Mouse (Mus musculus): ENCODE measurements at regions not wholly inside any gene's neighbourhood (a gene's known extent, or its start where the extent isn't known, plus 50 kb on each side); places are given as distances from the start of the nearest gene placed in this dataset.

DNA sequence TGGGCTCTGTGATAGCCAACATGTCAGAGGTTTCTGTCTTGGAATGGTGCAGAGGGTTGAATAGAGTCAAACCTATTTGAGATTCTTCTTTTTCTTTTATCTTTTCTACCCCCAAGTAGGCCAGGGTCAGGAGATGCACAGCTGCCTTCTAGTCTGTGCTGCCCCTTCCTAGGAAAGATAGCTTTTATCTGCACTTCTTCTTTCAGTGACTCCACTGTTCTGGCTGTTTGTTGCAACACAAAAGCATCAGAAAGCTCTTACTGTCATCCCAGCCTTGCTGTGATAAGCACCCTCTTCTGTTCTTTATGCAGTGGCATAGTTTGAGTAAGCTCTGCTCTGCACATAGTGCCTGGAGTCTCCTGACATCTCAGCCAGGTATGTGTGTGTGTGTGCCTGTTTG is 156.7 kb upstream of the Rgs1 start:
- H3K4me2 ChIP-seq (ENCODE audit: low read depth): no peak overlapping the region
- ATAC-seq: no peak
- H3K36me3 ChIP-seq (ENCODE audit: insufficient read depth): no peaks in the 10 kb centered on the region
- 0 out of 2 replicates have a peak, but pooled peaks cover 3% of the 10 kb centered on the region for H3K4me1 ChIP-seq (ENCODE audit: insufficient read depth)
- no peak overlapping the region for H3K9ac ChIP-seq
- H3K27ac ChIP-seq (ENCODE audit: low read depth, low read length): no peak overlapping the region
- DNase-seq: no peak
- H3K9me3 ChIP-seq (ENCODE audit: low read length): no peaks in the 10 kb centered on the region
- no peak overlapping the region for H3K4me3 ChIP-seq (ENCODE audit: low read depth, low read length)
- no peak for TF ChIP-seq CTCF (IDR thresholded peaks at IDR 0.05; ENCODE audit: low read depth)
- H3K27me3 ChIP-seq (ENCODE audit: insufficient read depth, low read length): no peaks in the 10 kb centered on the region

DNA sequence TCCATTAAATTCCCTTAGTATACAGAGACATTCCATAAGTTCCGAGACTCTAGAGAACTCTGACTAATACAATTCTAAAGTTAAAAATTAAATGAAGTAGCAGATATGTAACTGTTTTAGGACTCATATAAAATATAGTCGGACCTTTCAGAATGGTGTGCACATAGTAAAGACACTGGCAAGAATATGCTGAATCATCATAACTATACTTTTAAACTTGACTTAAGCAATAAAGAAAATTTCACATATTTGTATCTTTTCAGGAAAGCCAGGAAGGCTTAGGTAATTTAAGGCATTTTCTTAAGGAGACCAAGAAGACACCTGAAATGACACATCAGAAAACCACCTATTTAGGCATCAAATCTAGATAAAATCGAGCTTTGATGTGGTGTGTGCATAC is 156.0 kb upstream of the Rgs1 start:
- ATAC-seq (no peak), DNase-seq (no peak)
- Histone ChIP-seq H3K4me1 (ENCODE audit: insufficient read depth) (0 out of 2 replicates have a peak, but pooled peaks cover 3% of the 10 kb centered on the region), H3K4me2 (ENCODE audit: low read depth) (no peak overlapping the region), H3K27ac (ENCODE audit: low read depth, low read length) (no peak overlapping the region), H3K4me3 (ENCODE audit: low read depth, low read length) (no peak overlapping the region), H3K27me3 (ENCODE audit: insufficient read depth, low read length) (no peaks in the 10 kb centered on the region), H3K9me3 (ENCODE audit: low read length) (no peaks in the 10 kb centered on the region), H3K36me3 (ENCODE audit: insufficient read depth) (no peaks in the 10 kb centered on the region), H3K9ac (no peak overlapping the region)
- no peak for TF ChIP-seq CTCF (IDR thresholded peaks at IDR 0.05; ENCODE audit: low read depth)
- 87% methylated on average over 3 of the region's 3 CpGs for WGBS

DNA sequence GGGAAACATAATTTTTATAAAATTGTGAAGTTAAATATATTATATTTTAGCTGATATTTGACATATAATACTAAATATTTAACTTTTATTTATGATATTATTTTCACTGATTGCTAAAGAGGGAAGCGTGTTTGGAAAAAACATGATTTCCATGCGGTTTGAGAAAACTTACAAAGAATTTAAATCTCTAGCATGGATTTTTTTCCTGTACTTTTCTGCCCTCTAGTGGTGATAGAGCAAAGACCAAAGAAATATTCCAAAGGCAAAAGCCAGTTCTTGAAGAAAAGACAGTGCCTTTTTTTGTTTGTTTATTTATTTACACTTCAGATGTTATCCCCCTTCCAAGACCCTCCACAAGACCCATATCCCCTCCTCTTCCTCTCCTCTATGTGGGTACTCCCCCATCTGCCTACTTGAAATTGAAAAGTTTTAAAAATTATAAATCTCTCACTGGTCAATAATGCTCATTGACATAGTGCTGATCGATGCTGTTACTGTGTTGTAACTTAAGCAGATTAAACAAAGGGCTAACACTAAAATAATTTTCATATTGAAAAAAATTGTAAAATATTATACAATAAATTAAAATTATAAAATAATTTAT is 131.1 kb upstream of the Rgs1 start:
- 39% methylated on average over 3 of the region's 3 CpGs for WGBS
- peak; percentile 69 for TF ChIP-seq CTCF (IDR thresholded peaks at IDR 0.05; ENCODE audit: low read depth)
- peak; percentile 71 for DNase-seq

DNA sequence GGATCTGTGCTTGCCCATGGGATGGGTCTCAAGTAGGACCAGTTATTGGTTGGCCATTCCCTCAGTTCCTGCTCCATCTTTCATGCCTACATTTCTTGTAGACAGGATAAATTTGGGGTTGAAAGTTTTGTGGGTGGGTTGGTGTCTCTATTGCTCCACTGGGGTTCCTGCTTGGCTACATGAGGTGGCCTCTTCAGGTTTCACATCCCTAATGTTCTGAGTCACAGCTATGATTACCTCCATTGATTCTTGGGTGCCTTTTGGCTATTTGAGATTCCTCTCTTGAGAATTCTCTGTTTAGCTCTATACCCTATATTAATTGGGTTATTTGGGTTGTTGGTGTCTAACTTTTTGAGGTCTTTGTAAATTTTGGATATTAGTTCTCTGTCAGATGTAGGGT is 125.1 kb upstream of the Rgs1 start:
- Histone ChIP-seq H3K4me1 (ENCODE audit: insufficient read depth) (no peaks in the 10 kb centered on the region), H3K9ac (no peak overlapping the region), H3K4me3 (ENCODE audit: low read depth, low read length) (no peak overlapping the region), H3K27me3 (ENCODE audit: insufficient read depth, low read length) (no peaks in the 10 kb centered on the region), H3K9me3 (ENCODE audit: low read length) (no peaks in the 10 kb centered on the region), H3K36me3 (ENCODE audit: insufficient read depth) (no peaks in the 10 kb centered on the region), H3K27ac (ENCODE audit: low read depth, low read length) (no peak overlapping the region), H3K4me2 (ENCODE audit: low read depth) (no peak overlapping the region)
- ATAC-seq (no peak), DNase-seq (no peak)
- TF ChIP-seq CTCF (IDR thresholded peaks at IDR 0.05; ENCODE audit: low read depth): no peak

More for the DNA sequence above, 131.1 kb upstream of the Rgs1 start:
- Histone ChIP-seq H3K4me2 (ENCODE audit: low read depth) (no peak overlapping the region), H3K27me3 (ENCODE audit: insufficient read depth, low read length) (no peaks in the 10 kb centered on the region), H3K27ac (ENCODE audit: low read depth, low read length) (no peak overlapping the region), H3K4me1 (ENCODE audit: insufficient read depth) (no peaks in the 10 kb centered on the region), H3K4me3 (ENCODE audit: low read depth, low read length) (no peak overlapping the region), H3K9me3 (ENCODE audit: low read length) (no peaks in the 10 kb centered on the region), H3K36me3 (ENCODE audit: insufficient read depth) (no peaks in the 10 kb centered on the region), H3K9ac (no peak overlapping the region)
- ATAC-seq: no peak; the same call in 1 of the 2 replicates

DNA sequence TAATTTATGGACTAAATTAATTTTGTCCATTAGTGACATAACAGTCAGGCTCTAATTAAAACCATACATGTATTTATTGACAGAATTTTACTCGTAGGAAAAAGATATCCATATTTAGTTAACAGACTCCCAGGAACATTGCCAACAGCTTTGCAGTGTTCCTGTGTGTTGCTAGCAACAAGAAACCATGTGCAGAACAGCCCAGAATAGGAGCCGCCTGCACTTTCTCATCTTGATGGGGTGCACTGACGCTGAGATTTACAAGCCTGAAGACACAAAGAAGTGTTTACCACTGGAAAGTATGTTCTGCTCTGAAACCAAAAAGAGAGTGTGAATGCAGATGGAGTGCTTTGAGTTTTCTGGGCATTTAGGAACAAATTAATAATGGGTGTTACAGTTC is 118.5 kb upstream of the Rgs1 start:
- no peak for TF ChIP-seq CTCF (IDR thresholded peaks at IDR 0.05; ENCODE audit: low read depth)
- Histone ChIP-seq H3K4me1 (ENCODE audit: insufficient read depth) (no peaks in the 10 kb centered on the region), H3K36me3 (ENCODE audit: insufficient read depth) (no peaks in the 10 kb centered on the region), H3K27me3 (ENCODE audit: insufficient read depth, low read length) (no peaks in the 10 kb centered on the region), H3K27ac (ENCODE audit: low read depth, low read length) (no peak overlapping the region), H3K9me3 (ENCODE audit: low read length) (no peaks in the 10 kb centered on the region), H3K4me2 (ENCODE audit: low read depth) (no peak overlapping the region), H3K9ac (no peak overlapping the region), H3K4me3 (ENCODE audit: low read depth, low read length) (no peak overlapping the region)
- 51% methylated on average over 3 of the region's 3 CpGs for WGBS
- DNase-seq (peak; percentile 80), ATAC-seq (peak; percentile 71)

DNA sequence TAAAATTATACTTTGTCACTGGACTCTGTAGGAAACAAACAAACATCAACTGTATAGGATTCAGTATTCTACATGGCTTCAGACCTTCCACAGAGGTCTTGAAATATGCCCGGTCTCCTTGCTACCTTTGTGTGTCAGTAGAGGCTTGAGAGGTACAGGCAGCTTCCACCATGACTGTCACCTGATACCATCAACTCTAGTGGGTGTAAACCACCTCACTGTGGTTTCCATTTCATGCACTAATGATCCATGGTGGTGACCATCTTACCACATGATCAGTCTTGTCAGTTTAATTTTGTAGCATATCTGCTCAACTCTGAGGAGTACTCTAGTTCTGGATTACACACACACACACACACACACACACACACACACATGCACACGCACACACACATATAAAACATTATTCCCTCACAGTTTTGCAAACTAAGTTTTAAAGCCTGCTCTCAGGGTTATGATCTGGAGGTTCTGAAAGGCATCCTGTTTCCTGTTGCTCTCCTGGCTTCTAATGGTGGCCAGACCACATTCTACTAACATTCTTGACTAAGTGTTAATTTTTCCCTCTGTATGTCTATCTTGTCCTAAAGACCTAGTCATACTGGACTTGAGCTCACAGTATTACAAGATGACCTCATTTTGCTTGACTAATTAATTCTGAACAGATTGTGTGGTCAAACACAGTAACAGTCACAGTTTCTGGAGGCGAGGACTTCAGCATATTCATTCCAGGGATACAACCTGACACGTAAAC is 106.7 kb upstream of the Rgs1 start:
- H3K36me3 ChIP-seq (ENCODE audit: insufficient read depth): no peaks in the 10 kb centered on the region
- WGBS: 93% methylated on average over 4 of the region's 4 CpGs
- ATAC-seq (no peak), DNase-seq (no peak)
- no peak overlapping the region for H3K4me2 ChIP-seq (ENCODE audit: low read depth)
- H3K27me3 ChIP-seq (ENCODE audit: insufficient read depth, low read length): no peaks in the 10 kb centered on the region
- no peak overlapping the region for H3K9ac ChIP-seq
- no peak for TF ChIP-seq CTCF (IDR thresholded peaks at IDR 0.05; ENCODE audit: low read depth)
- no peak overlapping the region for H3K27ac ChIP-seq (ENCODE audit: low read depth, low read length)
- H3K4me1 ChIP-seq (ENCODE audit: insufficient read depth): no peaks in the 10 kb centered on the region
- no peak overlapping the region for H3K4me3 ChIP-seq (ENCODE audit: low read depth, low read length)
- no peaks in the 10 kb centered on the region for H3K9me3 ChIP-seq (ENCODE audit: low read length)

DNA sequence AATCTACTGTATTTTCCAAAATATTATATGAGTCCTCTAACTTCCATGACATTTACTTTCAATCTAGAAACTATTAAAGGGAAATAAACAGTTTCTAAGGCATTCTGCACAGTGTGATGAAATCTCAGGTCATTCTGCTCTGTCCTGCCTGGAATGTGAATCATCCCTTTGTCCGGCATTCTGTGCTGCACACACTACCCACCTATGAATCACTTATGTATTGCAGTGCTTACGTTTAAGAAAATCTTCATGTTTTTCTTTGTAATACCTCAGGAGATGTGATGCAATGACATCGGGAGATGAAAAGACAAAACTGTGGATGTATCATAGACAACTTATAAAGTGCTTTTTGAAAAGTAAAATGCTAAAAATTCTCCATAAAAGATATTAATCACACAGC is 106.0 kb upstream of the Rgs1 start:
- H3K27me3 ChIP-seq (ENCODE audit: insufficient read depth, low read length): no peaks in the 10 kb centered on the region
- no peak for DNase-seq
- H3K9me3 ChIP-seq (ENCODE audit: low read length): no peaks in the 10 kb centered on the region
- H3K4me3 ChIP-seq (ENCODE audit: low read depth, low read length): no peak overlapping the region
- no peak overlapping the region for H3K9ac ChIP-seq
- H3K36me3 ChIP-seq (ENCODE audit: insufficient read depth): no peaks in the 10 kb centered on the region
- H3K4me1 ChIP-seq (ENCODE audit: insufficient read depth): no peaks in the 10 kb centered on the region
- H3K27ac ChIP-seq (ENCODE audit: low read depth, low read length): no peak overlapping the region
- no peak for ATAC-seq
- no peak overlapping the region for H3K4me2 ChIP-seq (ENCODE audit: low read depth)
- no peak for TF ChIP-seq CTCF (IDR thresholded peaks at IDR 0.05; ENCODE audit: low read depth)
- 88% methylated on average over 3 of the region's 3 CpGs for WGBS
